Mouse (Mus musculus): ENCODE results near the gene Crlf1. TPM values are rescaled to one million over a fixed set of nuclear protein-coding genes. Genes with fewer than 3 reads are reported as not detected.

Crlf1 gene
- 23.2 TPM for polyA plus RNA-seq (2015; fragmentation: Illumina TruSeq; extraction: RNeasy Lipid Tissue Mini Kit (QIAGEN cat#74804); ENCODE audit: insufficient read depth, low read depth, low replicate concordance)

DNA sequence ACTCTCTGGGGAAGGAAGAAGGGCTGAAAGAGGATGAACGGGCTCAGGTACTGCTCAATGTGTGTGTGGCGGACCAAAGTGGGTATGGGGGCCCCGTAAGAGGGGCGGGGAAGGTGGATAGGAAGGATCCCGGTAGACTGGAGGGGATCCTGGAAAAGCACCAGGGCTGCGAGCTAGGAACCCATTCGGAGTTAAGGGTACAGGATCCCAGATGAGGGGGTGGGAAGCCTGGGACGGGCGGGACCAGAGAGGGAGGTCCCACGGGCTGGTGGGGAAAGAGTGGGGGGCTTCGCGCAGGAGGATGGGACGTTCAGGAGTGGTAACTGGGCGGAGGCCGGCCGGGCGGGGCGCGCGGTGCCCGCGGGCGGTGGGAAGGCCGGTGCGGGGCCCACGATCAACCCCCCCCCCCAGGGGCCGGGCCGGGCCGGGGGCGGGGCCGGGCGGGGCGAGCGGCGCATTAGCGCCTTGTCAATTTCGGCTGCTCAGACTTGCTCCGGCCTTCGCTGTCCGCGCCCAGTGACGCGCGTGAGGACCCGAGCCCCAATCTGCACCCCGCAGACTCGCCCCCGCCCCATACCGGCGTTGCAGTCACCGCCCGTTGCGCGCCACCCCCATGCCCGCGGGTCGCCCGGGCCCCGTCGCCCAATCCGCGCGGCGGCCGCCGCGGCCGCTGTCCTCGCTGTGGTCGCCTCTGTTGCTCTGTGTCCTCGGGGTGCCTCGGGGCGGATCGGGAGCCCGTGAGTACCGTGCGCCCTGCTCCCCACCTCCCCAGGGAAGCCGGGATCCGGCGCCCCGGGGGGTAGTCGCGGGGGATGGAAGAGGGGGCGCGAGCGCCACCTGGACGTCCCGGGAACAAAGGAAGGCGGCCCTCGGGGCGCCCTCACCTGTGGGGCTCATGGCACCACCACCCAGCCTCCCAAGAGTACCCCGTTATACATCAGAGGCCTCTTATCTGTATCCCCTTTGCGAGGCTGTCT, at the start of gene Crlf1:
Crlf1 (plus strand) TSS at position 495 of the 977 bp plus-strand sequence.

GRCm38 (mm10) chr8:70476333-70477268, 16.4 kb upstream of the Crlf1 start, which contains the start of gene Klhl26:
Gene Klhl26, minus strand, starts transcription at chr8:70476968.

GRCm38 (mm10) chr8:70486941-70487520, 5.9 kb upstream of the Crlf1 start, which contains the start of gene Tmem59l:
Gene Tmem59l, minus strand, starts transcription at chr8:70487358.

DNA sequence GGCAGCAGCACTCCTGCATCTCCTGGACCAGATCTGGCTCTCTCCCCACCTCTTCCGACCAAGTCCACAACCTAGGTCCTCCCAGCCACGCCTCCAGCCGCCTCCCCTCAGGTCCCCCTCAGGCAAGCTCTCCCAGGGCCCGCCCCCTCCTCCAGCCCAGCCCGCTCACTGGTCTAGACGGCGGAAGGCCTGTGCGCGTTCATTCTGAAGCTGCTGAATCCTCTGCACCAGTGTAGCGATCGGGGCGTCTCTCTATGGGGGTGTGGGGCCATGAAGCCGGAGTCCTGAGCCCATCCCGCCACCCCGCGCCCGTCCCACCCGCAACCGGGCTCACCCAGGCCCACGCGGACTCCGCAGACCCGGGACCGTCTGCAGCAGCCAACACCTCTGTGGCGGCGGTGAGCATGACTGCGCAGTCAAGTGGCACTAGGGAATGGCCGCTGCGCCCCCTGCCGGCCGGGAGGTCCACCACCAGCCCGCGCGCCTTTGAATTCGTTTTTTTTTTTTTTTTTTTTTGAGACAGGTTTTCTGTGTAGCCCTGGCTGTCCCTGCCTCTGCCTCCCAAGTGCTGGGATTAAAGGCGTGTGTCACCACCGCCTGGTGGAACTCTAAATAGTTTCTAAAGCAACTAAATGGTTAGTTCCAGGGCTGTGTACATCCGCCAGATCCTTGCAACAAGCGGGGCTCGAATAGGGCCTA, 13.5 kb downstream of the Crlf1 start, which contains the start of gene Rex1bd:
Rex1bd (minus strand) TSS at position 425 of the 699 bp plus-strand sequence.

DNA sequence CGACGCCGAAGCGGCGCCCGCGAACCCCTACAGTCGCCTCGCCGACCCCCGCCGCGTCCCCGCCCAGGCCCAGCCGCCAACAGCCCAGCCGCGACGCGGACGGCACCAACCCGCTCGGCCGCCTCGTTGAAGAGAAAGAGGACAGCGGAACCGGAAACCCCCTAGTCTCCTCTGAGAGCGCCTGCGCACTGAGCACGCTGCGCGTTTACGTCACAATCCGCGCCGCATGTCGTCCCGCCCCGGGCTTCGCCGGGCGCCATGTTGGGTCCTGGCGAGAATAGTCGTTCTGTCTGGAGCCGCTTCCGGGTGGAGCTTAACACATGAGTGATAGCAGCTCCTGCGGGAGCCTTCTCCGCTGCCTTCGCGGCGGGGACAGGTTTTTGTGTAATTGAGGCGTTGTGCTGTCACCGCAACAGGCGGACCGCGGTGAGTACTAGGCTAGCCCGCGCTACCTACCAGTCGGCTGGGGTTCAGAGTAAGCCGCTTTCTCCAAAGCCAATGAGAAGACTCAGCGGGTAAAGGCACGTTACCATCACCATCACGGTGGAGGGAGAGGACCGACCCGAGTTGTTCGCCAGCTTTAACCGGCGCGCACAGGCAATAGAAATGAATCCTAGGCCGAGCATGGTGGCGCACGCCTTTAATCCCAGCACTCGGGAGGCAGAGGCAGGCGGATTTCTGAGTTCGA, 17.4 kb downstream of the Crlf1 start, which contains the start of gene Uba52:
Uba52 (minus strand) TSS at position 574 of the 688 bp plus-strand sequence.

DNA sequence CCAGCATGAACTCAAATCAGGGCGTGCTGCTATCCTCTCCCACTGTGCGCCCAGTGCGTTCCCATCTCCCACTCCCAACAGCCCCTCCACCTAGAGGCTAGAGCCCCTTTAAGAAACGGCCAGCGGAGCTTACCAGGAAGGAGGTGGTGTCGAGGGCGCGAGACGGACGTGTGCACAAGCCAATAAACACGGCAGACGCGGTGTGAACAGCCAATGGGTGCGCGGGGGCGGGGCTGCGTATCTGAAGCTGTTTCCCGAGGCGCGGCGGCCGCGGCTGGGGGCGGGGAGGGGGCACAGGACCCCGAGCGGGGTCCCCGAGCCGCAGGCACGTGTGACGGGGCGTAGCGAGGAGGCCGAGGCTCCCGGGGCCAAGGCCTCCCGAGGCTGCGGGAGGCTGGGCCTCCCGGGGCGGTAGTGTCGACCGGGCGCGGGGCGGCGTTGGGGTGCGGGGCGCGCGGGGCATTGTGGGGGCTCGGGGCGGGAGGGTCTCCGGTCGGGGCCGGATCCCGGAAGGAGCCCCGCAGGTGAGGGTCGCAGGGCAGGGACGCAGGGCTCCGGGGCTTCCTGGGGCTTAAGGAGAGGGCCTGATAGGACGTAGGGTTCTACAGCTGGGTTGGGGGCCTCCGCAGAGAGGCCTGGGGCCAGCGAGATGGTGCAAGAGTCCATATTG, 34.7 kb downstream of the Crlf1 start, which contains the start of the genes Fkbp8 and Kxd1:
Fkbp8 (plus strand) TSS at position 213 of the 670 bp plus-strand sequence.
Kxd1 (minus strand) TSS at position 445 of the 670 bp plus-strand sequence.

GRCm38 (mm10) chr8:70539077-70539813, 46.3 kb downstream of the Crlf1 start, which contains the start of gene Ell:
Gene Ell, plus strand, starts transcription at chr8:70539457.

Other genes with a start within 250 kb of the Crlf1 start
- gene Homer3, start 210.3 kb upstream of the Crlf1 start, polyA plus RNA-seq (2015; fragmentation: Illumina TruSeq; extraction: RNeasy Lipid Tissue Mini Kit (QIAGEN cat#74804); ENCODE audit: insufficient read depth, low read depth, low replicate concordance) = 3.4 TPM
- 16.1 TPM for gene Ddx49, start 190.7 kb upstream of the Crlf1 start, polyA plus RNA-seq (2015; fragmentation: Illumina TruSeq; extraction: RNeasy Lipid Tissue Mini Kit (QIAGEN cat#74804); ENCODE audit: insufficient read depth, low read depth, low replicate concordance)
- 97.1 TPM for gene Cope, start 190.6 kb upstream of the Crlf1 start, polyA plus RNA-seq (2015; fragmentation: Illumina TruSeq; extraction: RNeasy Lipid Tissue Mini Kit (QIAGEN cat#74804); ENCODE audit: insufficient read depth, low read depth, low replicate concordance)
- gene Cers1, start 177.4 kb upstream of the Crlf1 start, polyA plus RNA-seq (2015; fragmentation: Illumina TruSeq; extraction: RNeasy Lipid Tissue Mini Kit (QIAGEN cat#74804); ENCODE audit: insufficient read depth, low read depth, low replicate concordance) = not detected
- not detected for gene Gdf1, start 163.3 kb upstream of the Crlf1 start, polyA plus RNA-seq (2015; fragmentation: Illumina TruSeq; extraction: RNeasy Lipid Tissue Mini Kit (QIAGEN cat#74804); ENCODE audit: insufficient read depth, low read depth, low replicate concordance)
- gene Upf1, start 139.9 kb upstream of the Crlf1 start, polyA plus RNA-seq (2015; fragmentation: Illumina TruSeq; extraction: RNeasy Lipid Tissue Mini Kit (QIAGEN cat#74804); ENCODE audit: insufficient read depth, low read depth, low replicate concordance) = 9.1 TPM
- not detected for gene Comp, start 119.6 kb upstream of the Crlf1 start, polyA plus RNA-seq (2015; fragmentation: Illumina TruSeq; extraction: RNeasy Lipid Tissue Mini Kit (QIAGEN cat#74804); ENCODE audit: insufficient read depth, low read depth, low replicate concordance)
- gene Crtc1, start 53.6 kb upstream of the Crlf1 start, polyA plus RNA-seq (2015; fragmentation: Illumina TruSeq; extraction: RNeasy Lipid Tissue Mini Kit (QIAGEN cat#74804); ENCODE audit: insufficient read depth, low read depth, low replicate concordance) = 6.0 TPM
- 4.2 TPM for gene Klhl26, start 16.2 kb upstream of the Crlf1 start, polyA plus RNA-seq (2015; fragmentation: Illumina TruSeq; extraction: RNeasy Lipid Tissue Mini Kit (QIAGEN cat#74804); ENCODE audit: insufficient read depth, low read depth, low replicate concordance)
- gene Tmem59l, start 5.8 kb upstream of the Crlf1 start, polyA plus RNA-seq (2015; fragmentation: Illumina TruSeq; extraction: RNeasy Lipid Tissue Mini Kit (QIAGEN cat#74804); ENCODE audit: insufficient read depth, low read depth, low replicate concordance) = 3.6 TPM
- 39.6 TPM for gene Rex1bd, start 13.6 kb downstream of the Crlf1 start, polyA plus RNA-seq (2015; fragmentation: Illumina TruSeq; extraction: RNeasy Lipid Tissue Mini Kit (QIAGEN cat#74804); ENCODE audit: insufficient read depth, low read depth, low replicate concordance)
- 731 TPM for gene Uba52, start 17.6 kb downstream of the Crlf1 start, polyA plus RNA-seq (2015; fragmentation: Illumina TruSeq; extraction: RNeasy Lipid Tissue Mini Kit (QIAGEN cat#74804); ENCODE audit: insufficient read depth, low read depth, low replicate concordance)
- gene Fkbp8, start 34.6 kb downstream of the Crlf1 start, polyA plus RNA-seq (2015; fragmentation: Illumina TruSeq; extraction: RNeasy Lipid Tissue Mini Kit (QIAGEN cat#74804); ENCODE audit: insufficient read depth, low read depth, low replicate concordance) = 78.4 TPM
- 14.3 TPM for gene Kxd1, start 34.8 kb downstream of the Crlf1 start, polyA plus RNA-seq (2015; fragmentation: Illumina TruSeq; extraction: RNeasy Lipid Tissue Mini Kit (QIAGEN cat#74804); ENCODE audit: insufficient read depth, low read depth, low replicate concordance)
- 6.0 TPM for gene Ell, start 46.3 kb downstream of the Crlf1 start, polyA plus RNA-seq (2015; fragmentation: Illumina TruSeq; extraction: RNeasy Lipid Tissue Mini Kit (QIAGEN cat#74804); ENCODE audit: insufficient read depth, low read depth, low replicate concordance)
- gene Isyna1, start 101.2 kb downstream of the Crlf1 start, polyA plus RNA-seq (2015; fragmentation: Illumina TruSeq; extraction: RNeasy Lipid Tissue Mini Kit (QIAGEN cat#74804); ENCODE audit: insufficient read depth, low read depth, low replicate concordance) = 17.5 TPM
- 22.8 TPM for gene Ssbp4, start 115.7 kb downstream of the Crlf1 start, polyA plus RNA-seq (2015; fragmentation: Illumina TruSeq; extraction: RNeasy Lipid Tissue Mini Kit (QIAGEN cat#74804); ENCODE audit: insufficient read depth, low read depth, low replicate concordance)
- gene Lrrc25, start 123.0 kb downstream of the Crlf1 start, polyA plus RNA-seq (2015; fragmentation: Illumina TruSeq; extraction: RNeasy Lipid Tissue Mini Kit (QIAGEN cat#74804); ENCODE audit: insufficient read depth, low read depth, low replicate concordance) = 2.3 TPM
- gene Gdf15, start 139.3 kb downstream of the Crlf1 start, polyA plus RNA-seq (2015; fragmentation: Illumina TruSeq; extraction: RNeasy Lipid Tissue Mini Kit (QIAGEN cat#74804); ENCODE audit: insufficient read depth, low read depth, low replicate concordance) = 0.61 TPM
- gene Pgpep1, start 167.2 kb downstream of the Crlf1 start, polyA plus RNA-seq (2015; fragmentation: Illumina TruSeq; extraction: RNeasy Lipid Tissue Mini Kit (QIAGEN cat#74804); ENCODE audit: insufficient read depth, low read depth, low replicate concordance) = 8.6 TPM
- gene Lsm4, start 180.1 kb downstream of the Crlf1 start, polyA plus RNA-seq (2015; fragmentation: Illumina TruSeq; extraction: RNeasy Lipid Tissue Mini Kit (QIAGEN cat#74804); ENCODE audit: insufficient read depth, low read depth, low replicate concordance) = 14.0 TPM
- gene Jund, start 205.8 kb downstream of the Crlf1 start, polyA plus RNA-seq (2015; fragmentation: Illumina TruSeq; extraction: RNeasy Lipid Tissue Mini Kit (QIAGEN cat#74804); ENCODE audit: insufficient read depth, low read depth, low replicate concordance) = 32.7 TPM
- not detected for gene Iqcn, start 210.3 kb downstream of the Crlf1 start, polyA plus RNA-seq (2015; fragmentation: Illumina TruSeq; extraction: RNeasy Lipid Tissue Mini Kit (QIAGEN cat#74804); ENCODE audit: insufficient read depth, low read depth, low replicate concordance)
- gene Gm3336, start 225.4 kb downstream of the Crlf1 start, polyA plus RNA-seq (2015; fragmentation: Illumina TruSeq; extraction: RNeasy Lipid Tissue Mini Kit (QIAGEN cat#74804); ENCODE audit: insufficient read depth, low read depth, low replicate concordance) = not detected
- gene Pde4c, start 230.6 kb downstream of the Crlf1 start, polyA plus RNA-seq (2015; fragmentation: Illumina TruSeq; extraction: RNeasy Lipid Tissue Mini Kit (QIAGEN cat#74804); ENCODE audit: insufficient read depth, low read depth, low replicate concordance) = 1.9 TPM

All from pancreas, adult 10 weeks (tissue).